ENCODE assay signal across 8 mouse cellular contexts in the genomic region with DNA sequence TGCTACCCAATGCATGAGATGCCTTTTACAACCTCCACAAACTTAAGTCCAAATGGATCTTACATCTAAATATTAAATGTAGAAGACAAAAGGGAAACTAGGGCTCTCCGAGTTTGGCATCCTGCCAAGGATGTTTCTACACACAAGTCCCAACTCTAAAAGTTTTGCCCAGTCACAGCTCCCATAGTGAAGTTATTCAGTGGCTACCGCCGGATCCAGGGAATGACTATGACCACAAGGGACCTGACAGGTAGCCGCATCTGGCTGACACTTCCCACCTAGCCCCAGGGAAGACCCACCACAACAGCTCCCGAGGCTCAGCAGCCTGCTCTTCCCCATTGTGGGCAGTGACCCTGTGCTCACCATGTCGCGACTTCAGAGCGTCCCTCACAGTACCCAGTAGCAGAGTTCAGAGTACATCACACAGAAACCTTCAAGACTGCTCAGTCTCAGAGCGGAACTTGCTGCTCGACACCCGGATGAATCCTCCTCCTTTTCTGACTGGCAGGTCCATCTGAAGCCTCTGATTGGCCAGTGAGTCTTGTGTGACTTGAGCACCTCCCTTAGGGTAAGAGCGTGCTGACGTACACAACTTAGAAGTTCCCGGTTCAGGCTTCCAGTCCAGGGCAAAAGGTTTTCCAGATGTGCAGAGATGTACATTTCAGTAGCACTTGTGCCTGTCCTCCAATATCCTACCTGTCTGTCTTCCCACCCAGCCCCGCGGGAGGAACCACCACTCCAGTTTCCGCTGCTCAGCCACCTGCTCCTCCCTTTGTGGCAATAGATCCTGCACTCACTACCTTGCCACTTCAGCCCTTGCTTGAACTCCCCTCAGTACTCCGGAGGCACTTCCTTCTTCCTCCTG. TPM values are rescaled to one million over a fixed set of nuclear protein-coding genes. Genes with fewer than 3 reads are reported as not detected.
DNase-seq lines count a peak whose midpoint lies in the region; ATAC-seq lines count a peak whose summit lies in the region.

Gene Zfp950, minus strand, starts transcription at position 499 of the 865 bp plus-strand sequence.

- H3K4me3 ChIP-seq in hindbrain, embryonic 15.5 days: peak within 1 kb of the TSS; percentile 78

- no peaks in the 10 kb centered on the region for H3K9me3 ChIP-seq in hindbrain, embryonic 15.5 days

- peaks cover 15% of the 10 kb centered on the region for H3K4me1 ChIP-seq in hindbrain, embryonic 15.5 days (replicated peaks)

- peak; percentile 87 for DNase-seq in T-cell, adult 2 months (ENCODE audit: low spot score)
- DNase-seq in cerebellum, postnatal 36 days: peak; percentile 76 to 78
- peak; percentile 83 to 88 for DNase-seq in frontal cortex, postnatal 36 days (ENCODE audit: low spot score in 2 of 2)
- DNase-seq in left cerebral cortex, adult 11 months (ENCODE audit: low spot score): peak; percentile 90
- DNase-seq in lung, postnatal 4 days: peak; percentile 87 to 88
- DNase-seq in retina, postnatal 7 days (ENCODE audit: low read depth, low spot score): peak; percentile 61
- DNase-seq in urinary bladder, adult 2 months (ENCODE audit: low spot score): peak; percentile 58

- peak within 1 kb of the TSS; percentile 51 for H3K27ac ChIP-seq in hindbrain, embryonic 15.5 days (replicated peaks)

- H3K4me2 ChIP-seq in hindbrain, embryonic 15.5 days: peak within 1 kb of the TSS; percentile 74

- H3K9ac ChIP-seq in hindbrain, embryonic 15.5 days: peak within 1 kb of the TSS; percentile 66

- under 1% methylated on average over 18 of the region's 18 CpGs for WGBS in hindbrain, embryonic 15.5 days

- ATAC-seq in hindbrain, embryonic 15.5 days (ENCODE audit: low FRiP score, low read depth): peak; percentile 100

- no peaks in the 10 kb centered on the region for H3K27me3 ChIP-seq in hindbrain, embryonic 15.5 days

- H3K36me3 ChIP-seq in hindbrain, embryonic 15.5 days: no peaks in the 10 kb centered on the region

RNA-seq across cellular contexts. Expression of gene Zfp950, which starts in this region (rescaled TPM):
- polyA plus RNA-seq in hindbrain, embryonic 15.5 days (2015; fragmentation: Nextera tagmentation; extraction: Ambion mirVana): 47.7 and 56.9 TPM in 2 replicates
- polyA plus RNA-seq in urinary bladder, adult 2 months (2012; rRNA removed): 49.5 and 51.4 TPM in 2 replicates

Comparison
In these comparisons a context has a peak if more than half of its experiments do, and no peak if none do; other contexts are left out.
1. Peak in every context shown above with its lines: DNase-seq, ATAC-seq, H3K4me3 ChIP-seq and H3K27ac ChIP-seq.